Mouse (Mus musculus) left cerebral cortex, adult 11 months (tissue): ENCODE measurements around the gene Doxl2.

Experiments used
- DNase-seq: peaks from one replicate; pipeline ENCODE4 v3.0.0; 2022; ENCODE audit warnings: low spot score

The Doxl2 gene

GRCm38 (mm10) chr6:49009665-49010064 lies 34.9 kb downstream of the Doxl2 start:
- DNase-seq: no peak

- no peak for DNase-seq
These were observed 36.4 kb downstream of the Doxl2 start for GRCm38 (mm10) chr6:49011191-49011590.

GRCm38 (mm10) chr6:49013023-49013422 lies 38.3 kb downstream of the Doxl2 start:
- DNase-seq: no peak

GRCm38 (mm10) chr6:49013458-49013857 lies 38.7 kb downstream of the Doxl2 start:
- no peak for DNase-seq

GRCm38 (mm10) chr6:49017150-49017549 lies 42.4 kb downstream of the Doxl2 start:
- no peak for DNase-seq

DNA sequence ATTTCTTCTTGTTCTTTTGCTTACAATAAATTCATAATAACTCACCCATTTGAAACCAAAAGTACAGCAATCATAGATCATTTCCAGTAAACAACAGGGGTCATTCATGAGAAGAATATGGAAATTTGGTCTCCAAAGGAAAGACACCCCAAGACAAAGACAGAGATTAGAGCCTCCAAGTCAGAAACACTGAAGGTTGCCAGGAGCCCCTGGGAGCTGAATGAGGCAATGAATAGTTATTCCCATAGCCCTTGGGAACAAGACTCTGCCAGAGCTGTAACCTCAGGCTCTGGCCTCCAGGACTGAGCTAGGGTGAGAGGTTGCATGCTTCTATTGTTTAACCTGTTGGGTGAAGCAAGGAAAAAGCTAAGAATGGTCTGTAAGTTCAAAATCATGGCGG lies 44.6 kb downstream of the Doxl2 start:
- no peak for DNase-seq

DNA sequence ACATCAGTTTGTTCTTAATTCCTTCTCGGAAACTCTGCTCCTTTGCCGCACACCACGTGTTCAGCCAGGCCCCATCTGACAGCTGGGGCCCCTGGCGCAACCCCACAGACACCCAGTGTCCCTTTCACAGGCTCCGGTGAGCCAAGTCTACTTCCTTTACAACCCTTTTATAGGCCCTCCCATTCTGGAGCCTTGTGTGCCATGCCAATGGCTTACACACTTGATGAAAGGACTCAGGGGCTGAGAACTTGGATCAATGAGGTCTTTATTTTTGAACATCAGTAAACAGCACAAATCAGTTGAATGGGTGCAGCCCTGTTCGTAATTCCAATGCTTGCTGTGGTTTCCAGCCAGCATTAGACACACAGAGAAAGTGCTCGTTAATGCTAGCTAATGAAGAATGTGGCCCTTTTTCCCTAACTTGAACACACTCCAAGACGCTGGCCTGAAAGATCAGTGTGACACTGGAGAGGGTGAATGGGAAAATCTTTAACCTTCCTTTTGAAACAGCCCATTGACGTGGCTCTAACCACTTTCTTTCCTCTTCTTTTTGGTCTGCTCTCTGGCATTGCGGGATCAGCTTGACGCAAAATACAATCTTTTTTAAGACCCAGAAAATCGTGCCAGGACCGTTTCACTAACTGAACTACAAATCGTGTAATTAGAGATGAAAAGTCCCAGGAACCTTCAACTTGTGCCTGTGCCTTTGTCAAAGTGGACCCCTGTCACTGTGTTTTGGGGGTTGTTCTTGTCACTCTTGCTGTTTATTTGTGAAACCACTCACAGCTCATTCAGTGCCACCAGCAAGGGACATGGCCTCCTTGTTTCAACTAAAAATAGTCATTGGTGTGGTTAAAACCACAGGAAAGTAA lies 46.6 kb downstream of the Doxl2 start:
- DNase-seq: peak; percentile 53

DNA sequence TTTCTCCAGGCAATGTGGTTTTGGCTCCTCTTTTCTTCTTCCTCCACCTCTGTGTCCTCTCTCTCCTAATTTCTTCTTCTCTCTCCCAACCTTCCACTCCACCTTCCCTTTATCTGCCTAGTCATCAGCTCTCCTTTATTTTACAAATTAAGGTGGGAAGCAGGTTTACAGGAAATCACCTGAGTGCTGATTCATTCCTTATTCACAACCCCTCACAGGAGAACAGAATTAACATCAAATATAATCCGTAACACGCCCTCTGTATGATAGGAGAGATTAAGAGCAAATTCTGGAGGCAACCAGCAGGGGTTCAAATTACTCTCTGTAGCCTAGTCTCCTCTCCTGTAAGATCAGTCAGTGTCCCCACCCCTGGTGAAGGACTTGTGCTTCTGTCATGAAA lies 47.6 kb downstream of the Doxl2 start:
- DNase-seq: no peak

- no peak for DNase-seq
These were observed 48.6 kb downstream of the Doxl2 start for GRCm38 (mm10) chr6:49023315-49023714.

GRCm38 (mm10) chr6:49025290-49025689 lies 50.5 kb downstream of the Doxl2 start:
- DNase-seq: no peak

DNA sequence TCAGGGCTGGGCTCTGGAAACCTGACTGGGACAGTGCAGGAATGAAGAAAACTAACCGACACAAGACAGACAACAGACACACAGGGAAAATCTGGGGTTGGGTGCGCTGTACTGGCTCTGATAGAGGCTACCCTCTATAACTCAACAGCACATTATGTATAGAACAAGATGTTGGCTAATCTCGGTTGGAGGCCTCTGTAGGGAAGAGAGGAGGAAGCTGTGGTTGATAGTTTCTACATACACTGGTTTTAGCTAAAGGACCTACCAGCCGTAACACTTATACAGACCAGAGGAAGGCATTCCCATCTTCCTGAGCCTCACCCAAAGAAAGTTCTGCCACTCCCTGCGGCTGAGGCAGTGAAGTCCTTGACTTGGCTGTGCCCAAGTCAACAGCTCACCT lies 51.7 kb downstream of the Doxl2 start:
- DNase-seq: no peak

- no peak for DNase-seq
These were observed 53.3 kb downstream of the Doxl2 start for GRCm38 (mm10) chr6:49028019-49028418.
